Mouse (Mus musculus): ENCODE data around the gene Myo5a.

Gene Myo5a

GRCm38 (mm10) chr9:75070457-75071028 lies at the start of gene Myo5a:
Myo5a (plus strand) TSS chr9:75071015.
- no peak for DNase-seq (ENCODE audit: low spot score in 2 of 2)

GRCm38 (mm10) chr9:75022546-75022945 lies 48.3 kb upstream of the Myo5a start:
- DNase-seq (ENCODE audit: low spot score in 2 of 2) = no peak

GRCm38 (mm10) chr9:75023150-75023894 lies 47.5 kb upstream of the Myo5a start:
- DNase-seq (ENCODE audit: low spot score in 2 of 2) = no peak

GRCm38 (mm10) chr9:75024089-75024488 lies 46.7 kb upstream of the Myo5a start:
- no peak for DNase-seq (ENCODE audit: low spot score in 2 of 2)

GRCm38 (mm10) chr9:75025689-75026088 lies 45.1 kb upstream of the Myo5a start:
- no peak for DNase-seq (ENCODE audit: low spot score in 2 of 2)

GRCm38 (mm10) chr9:75032408-75032807 lies 38.4 kb upstream of the Myo5a start:
- DNase-seq (ENCODE audit: low spot score in 2 of 2) = no peak

GRCm38 (mm10) chr9:75033141-75033540 lies 37.7 kb upstream of the Myo5a start:
- DNase-seq (ENCODE audit: low spot score in 2 of 2) = no peak

GRCm38 (mm10) chr9:75034691-75035090 lies 36.1 kb upstream of the Myo5a start:
- no peak for DNase-seq (ENCODE audit: low spot score in 2 of 2)

- no peak for DNase-seq (ENCODE audit: low spot score in 2 of 2)
These were observed 34.9 kb upstream of the Myo5a start for GRCm38 (mm10) chr9:75035944-75036343.

GRCm38 (mm10) chr9:75037451-75038356 lies 33.1 kb upstream of the Myo5a start, which contains the start of gene Arpp19:
Arpp19 (plus strand) TSS chr9:75037614.
- peak; percentile 42 to 73 for DNase-seq (ENCODE audit: low spot score in 2 of 2)

- DNase-seq (ENCODE audit: low spot score in 2 of 2) = no peak
These were observed 32.5 kb upstream of the Myo5a start for GRCm38 (mm10) chr9:75038357-75038688.

- no peak for DNase-seq (ENCODE audit: low spot score in 2 of 2)
These were observed 30.2 kb upstream of the Myo5a start for GRCm38 (mm10) chr9:75040566-75040965.

- DNase-seq (ENCODE audit: low spot score in 2 of 2) = no peak
These were observed 28.8 kb upstream of the Myo5a start for GRCm38 (mm10) chr9:75041840-75042525.

GRCm38 (mm10) chr9:75043191-75043590 lies 27.6 kb upstream of the Myo5a start:
- DNase-seq (ENCODE audit: low spot score in 2 of 2) = no peak

GRCm38 (mm10) chr9:75047079-75047478 lies 23.7 kb upstream of the Myo5a start:
- no peak for DNase-seq (ENCODE audit: low spot score in 2 of 2)

GRCm38 (mm10) chr9:75049100-75049499 lies 21.7 kb upstream of the Myo5a start:
- no peak for DNase-seq (ENCODE audit: low spot score in 2 of 2)

- peak in 1 of 2 experiments; percentile 59 for DNase-seq (ENCODE audit: low spot score in 2 of 2)
These were observed 20.8 kb upstream of the Myo5a start for GRCm38 (mm10) chr9:75050003-75050402.

- no peak for DNase-seq (ENCODE audit: low spot score in 2 of 2)
These were observed 19.0 kb upstream of the Myo5a start for GRCm38 (mm10) chr9:75051841-75052240.

GRCm38 (mm10) chr9:75055046-75055445 lies 15.8 kb upstream of the Myo5a start:
- DNase-seq (ENCODE audit: low spot score in 2 of 2) = no peak

GRCm38 (mm10) chr9:75064678-75065331 lies 6.0 kb upstream of the Myo5a start:
- DNase-seq (ENCODE audit: low spot score in 2 of 2) = no peak

GRCm38 (mm10) chr9:75071029-75071705 lies 352 bp downstream of the Myo5a start:
- peak; percentile 56 to 77 for DNase-seq (ENCODE audit: low spot score in 2 of 2)
